Mouse (Mus musculus): Measurements from ENCODE around the gene Alpi. TPM values are rescaled to one million over a fixed set of nuclear protein-coding genes. Genes with fewer than 3 reads are reported as not detected.

Alpi gene
- not detected in 2 replicates for polyA plus RNA-seq (2012; ENCODE audit: insufficient read depth, insufficient read length, missing spikeins)

DNA sequence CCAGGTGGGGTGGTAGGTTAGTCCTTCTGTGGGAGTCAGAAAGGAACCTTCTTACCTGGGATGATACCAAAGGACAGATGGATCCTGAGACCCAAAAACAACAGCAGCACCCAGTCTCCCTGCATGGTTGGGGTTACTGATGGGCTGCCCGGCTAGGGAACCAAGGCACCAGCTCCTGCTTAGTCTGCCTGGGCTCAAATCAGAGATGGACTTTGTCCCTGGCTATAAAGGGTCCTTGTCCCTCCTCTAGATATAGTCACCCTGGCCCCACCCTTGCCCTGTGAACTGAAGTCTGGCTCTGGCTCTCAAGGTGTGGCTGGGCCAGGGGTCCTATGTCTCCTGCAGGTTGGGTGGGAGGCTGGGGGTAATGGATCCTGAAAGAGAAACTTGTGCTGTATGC is at the start of gene Alpi:
Alpi (minus strand) TSS at position 196 of the 400 bp plus-strand sequence.
- Histone ChIP-seq H3K4me3 (ENCODE audit: insufficient read depth, low read length) (no peak within 1 kb of the TSS), H3K4me1 (ENCODE audit: control insufficient read depth, insufficient read depth, low read length) (0 out of 2 replicates have a peak, but pooled peaks cover 3% of the 10 kb centered on the region), H3K27ac (ENCODE audit: insufficient read depth, low read depth, low read length) (no peak within 1 kb of the TSS)
- TF ChIP-seq CTCF (IDR thresholded peaks at IDR 0.05; ENCODE audit: low read depth, low read length) (no peak), POLR2A (IDR thresholded peaks at IDR 0.05; ENCODE audit: borderline replicate concordance, low read depth, low read length) (no peak)

DNA sequence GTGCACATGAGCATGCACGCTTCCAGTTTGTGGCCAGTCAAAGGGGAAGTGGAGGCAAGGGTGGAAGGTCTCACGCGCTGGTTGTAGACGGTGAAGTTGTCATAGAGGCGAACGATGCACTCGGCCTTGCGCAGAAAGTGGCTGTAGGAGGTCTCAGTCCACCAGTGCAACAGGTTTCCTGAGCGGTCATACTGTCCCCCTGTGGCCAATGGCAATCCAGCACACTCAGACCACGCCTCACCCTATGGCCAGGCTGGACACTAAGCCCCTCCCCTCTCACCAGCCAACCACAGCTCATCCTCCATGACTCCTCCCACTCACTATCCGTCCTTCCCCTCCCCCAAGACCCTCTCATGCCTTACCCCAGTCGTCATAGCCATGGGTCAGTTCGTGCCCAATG is 48.0 kb upstream of the Alpi start:
- Histone ChIP-seq H3K4me1 (ENCODE audit: control insufficient read depth, insufficient read depth, low read length) (0 out of 2 replicates have a peak, but pooled peaks cover 3% of the 10 kb centered on the region), H3K4me3 (ENCODE audit: insufficient read depth, low read length) (peak overlapping the region; percentile 2; the same call in 1 of the 2 replicates), H3K27ac (ENCODE audit: insufficient read depth, low read depth, low read length) (no peak overlapping the region)
- TF ChIP-seq POLR2A (IDR thresholded peaks at IDR 0.05; ENCODE audit: borderline replicate concordance, low read depth, low read length) (no peak), CTCF (IDR thresholded peaks at IDR 0.05; ENCODE audit: low read depth, low read length) (no peak)

DNA sequence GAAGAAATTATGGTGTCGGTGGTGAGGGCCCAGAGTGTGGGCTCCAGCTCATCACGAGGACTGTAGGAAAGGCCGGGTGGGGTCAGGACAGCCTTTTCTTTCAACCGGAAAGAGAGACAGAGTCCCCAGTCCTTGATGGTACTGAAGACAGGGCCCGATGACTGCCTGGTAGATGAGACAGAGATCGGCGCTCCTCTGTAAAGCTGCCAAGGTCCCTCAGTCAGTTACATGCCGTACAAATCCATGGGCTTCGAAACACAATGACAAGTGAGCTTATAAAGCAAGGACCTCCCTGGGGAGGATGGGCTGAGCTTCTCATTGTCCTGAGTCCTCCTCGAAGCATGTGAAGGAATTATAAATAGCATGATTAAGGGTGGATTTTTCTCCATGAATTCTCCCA is 41.7 kb upstream of the Alpi start:
- TF ChIP-seq CTCF (IDR thresholded peaks at IDR 0.05; ENCODE audit: low read depth, low read length) (no peak), POLR2A (IDR thresholded peaks at IDR 0.05; ENCODE audit: borderline replicate concordance, low read depth, low read length) (no peak)

DNA sequence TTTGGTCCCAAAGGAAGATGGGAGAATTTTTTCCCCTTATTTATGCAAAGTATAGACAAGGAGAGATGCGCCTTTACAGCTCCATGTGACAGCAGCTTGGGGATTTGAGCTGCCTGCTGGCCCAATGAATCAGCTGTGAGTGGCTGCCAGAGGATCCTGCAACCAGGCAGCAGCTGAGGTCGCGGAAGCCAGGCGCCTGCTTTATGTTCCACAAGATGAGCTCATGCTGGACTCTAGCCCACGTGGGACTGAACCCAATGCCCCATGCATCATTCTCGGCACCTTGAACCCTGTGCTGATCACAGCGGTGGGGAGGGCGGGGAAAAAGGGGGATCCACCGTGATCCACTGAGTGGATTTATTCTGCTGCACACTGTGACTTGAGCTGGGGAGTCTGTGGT is 41.0 kb upstream of the Alpi start:
- Histone ChIP-seq H3K27ac (ENCODE audit: insufficient read depth, low read depth, low read length) (no peak overlapping the region), H3K4me3 (ENCODE audit: insufficient read depth, low read length) (no peak overlapping the region), H3K4me1 (ENCODE audit: control insufficient read depth, insufficient read depth, low read length) (no peaks in the 10 kb centered on the region)
- TF ChIP-seq CTCF (IDR thresholded peaks at IDR 0.05; ENCODE audit: low read depth, low read length) (no peak), POLR2A (IDR thresholded peaks at IDR 0.05; ENCODE audit: borderline replicate concordance, low read depth, low read length) (no peak)

More for the DNA sequence above, 41.7 kb upstream of the Alpi start:
- H3K27ac ChIP-seq (ENCODE audit: insufficient read depth, low read depth, low read length) = no peak overlapping the region
- H3K4me1 ChIP-seq (ENCODE audit: control insufficient read depth, insufficient read depth, low read length) = no peaks in the 10 kb centered on the region
- no peak overlapping the region for H3K4me3 ChIP-seq (ENCODE audit: insufficient read depth, low read length)

DNA sequence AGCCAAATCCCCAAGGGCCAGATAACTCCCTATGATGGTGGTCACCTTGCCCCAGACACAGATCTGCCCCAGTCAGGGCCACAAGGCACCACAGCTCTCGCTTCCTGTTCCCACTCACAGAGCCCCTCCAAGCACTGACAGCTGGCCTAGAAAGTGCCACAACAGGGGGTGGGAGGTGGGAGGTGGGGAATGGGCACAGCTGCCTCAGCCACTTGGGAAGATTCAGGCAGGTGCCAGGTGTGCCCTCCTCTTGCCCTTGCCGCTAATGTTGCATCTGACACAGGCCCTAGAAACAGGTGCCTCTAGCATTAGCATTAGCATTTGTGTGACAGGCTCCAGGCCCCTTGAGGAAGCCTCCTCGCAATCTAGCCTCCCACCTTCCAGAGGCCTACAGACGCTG is 40.1 kb upstream of the Alpi start:
- Histone ChIP-seq H3K27ac (ENCODE audit: insufficient read depth, low read depth, low read length) (no peak overlapping the region), H3K4me3 (ENCODE audit: insufficient read depth, low read length) (no peak overlapping the region), H3K4me1 (ENCODE audit: control insufficient read depth, insufficient read depth, low read length) (no peaks in the 10 kb centered on the region)
- no peak for TF ChIP-seq POLR2A (IDR thresholded peaks at IDR 0.05; ENCODE audit: borderline replicate concordance, low read depth, low read length)
- no peak for TF ChIP-seq CTCF (IDR thresholded peaks at IDR 0.05; ENCODE audit: low read depth, low read length)

DNA sequence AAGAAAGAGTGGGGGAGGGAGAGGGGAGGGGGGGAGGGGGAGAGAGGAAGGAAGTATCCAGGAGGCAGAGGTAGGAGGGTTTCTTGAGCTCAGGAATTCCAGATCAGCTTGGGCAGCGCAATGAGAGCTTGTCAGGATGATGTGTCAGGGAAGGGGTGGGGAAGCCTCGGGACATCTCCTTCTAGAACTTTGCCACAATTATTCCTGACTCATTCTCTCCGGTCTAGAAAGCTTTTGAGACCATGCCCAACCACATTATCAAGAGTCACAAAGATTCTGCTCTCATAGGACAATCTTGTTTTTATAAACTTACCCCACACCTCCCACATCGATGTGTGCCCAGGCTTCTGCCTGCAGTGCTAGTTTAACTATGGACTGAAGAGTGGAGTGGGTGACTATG is 30.4 kb upstream of the Alpi start:
- H3K4me1 ChIP-seq (ENCODE audit: control insufficient read depth, insufficient read depth, low read length) = no peaks in the 10 kb centered on the region
- H3K4me3 ChIP-seq (ENCODE audit: insufficient read depth, low read length) = no peak overlapping the region
- no peak for TF ChIP-seq POLR2A (IDR thresholded peaks at IDR 0.05; ENCODE audit: borderline replicate concordance, low read depth, low read length)
- TF ChIP-seq CTCF (IDR thresholded peaks at IDR 0.05; ENCODE audit: low read depth, low read length) = no peak
- H3K27ac ChIP-seq (ENCODE audit: insufficient read depth, low read depth, low read length) = no peak overlapping the region

DNA sequence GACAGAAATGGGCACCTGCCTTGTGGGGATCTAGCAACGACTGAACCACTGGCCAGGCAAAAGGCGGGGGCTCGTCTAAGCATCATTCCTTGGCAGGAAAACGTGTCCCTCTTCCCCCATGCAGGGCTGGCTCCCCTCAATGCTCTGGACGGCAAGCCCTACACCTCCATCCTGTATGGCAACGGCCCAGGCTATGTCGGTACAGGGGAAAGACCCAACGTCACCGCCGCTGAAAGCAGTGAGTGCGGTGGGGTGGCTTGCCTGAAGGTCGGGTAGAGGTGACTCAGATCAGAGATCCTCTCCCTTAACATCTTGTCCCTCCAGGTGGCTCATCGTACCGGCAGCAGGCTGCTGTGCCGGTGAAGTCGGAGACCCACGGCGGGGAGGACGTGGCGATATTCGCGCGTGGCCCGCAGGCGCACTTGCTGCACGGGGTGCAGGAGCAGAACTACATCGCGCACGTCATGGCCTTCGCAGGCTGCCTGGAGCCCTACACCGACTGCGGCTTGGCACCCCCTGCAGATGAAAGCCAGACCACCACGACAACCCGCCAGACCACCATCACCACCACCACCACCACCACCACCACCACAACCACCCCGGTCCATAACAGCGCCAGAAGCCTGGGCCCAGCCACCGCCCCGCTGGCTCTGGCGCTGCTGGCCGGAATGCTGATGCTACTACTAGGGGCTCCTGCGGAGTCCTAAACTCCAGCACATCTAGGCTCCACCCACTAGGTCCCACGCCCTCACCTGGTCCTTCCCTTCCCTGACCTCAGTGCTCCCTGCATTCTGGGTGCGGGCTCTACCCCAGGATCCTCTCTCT is 26.0 kb upstream of the Alpi start:
- H3K4me3 ChIP-seq (ENCODE audit: insufficient read depth, low read length) = no peak overlapping the region
- TF ChIP-seq CTCF (IDR thresholded peaks at IDR 0.05; ENCODE audit: low read depth, low read length) (no peak), POLR2A (IDR thresholded peaks at IDR 0.05; ENCODE audit: borderline replicate concordance, low read depth, low read length) (no peak)
- no peak overlapping the region for H3K27ac ChIP-seq (ENCODE audit: insufficient read depth, low read depth, low read length)
- H3K4me1 ChIP-seq (ENCODE audit: control insufficient read depth, insufficient read depth, low read length) = no peaks in the 10 kb centered on the region

DNA sequence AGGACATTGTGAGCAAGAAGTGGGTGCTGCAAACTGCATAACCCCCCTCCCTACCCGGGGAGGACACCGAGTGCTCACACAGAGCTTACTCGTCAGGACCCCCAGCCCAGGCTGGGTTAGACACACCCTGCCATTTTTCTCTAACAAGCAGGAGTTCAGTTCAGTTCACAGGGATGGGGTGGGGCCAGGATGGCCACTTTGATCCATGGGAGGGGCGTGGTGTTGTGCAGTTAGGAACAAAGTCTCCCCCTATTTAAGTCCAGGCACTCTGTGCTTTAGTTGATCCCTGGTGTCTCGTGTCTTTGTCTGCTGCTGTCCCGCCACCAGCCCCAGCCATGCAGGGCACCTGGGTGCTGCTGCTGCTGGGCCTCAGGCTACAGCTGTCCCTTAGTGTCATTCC is 23.3 kb upstream of the Alpi start, which contains the start of gene Akp3:
Akp3 (plus strand) TSS at position 301 of the 400 bp plus-strand sequence.
- TF ChIP-seq CTCF (IDR thresholded peaks at IDR 0.05; ENCODE audit: low read depth, low read length) = no peak
- Histone ChIP-seq H3K4me3 (ENCODE audit: insufficient read depth, low read length) (no peak within 1 kb of the TSS), H3K27ac (ENCODE audit: insufficient read depth, low read depth, low read length) (no peak within 1 kb of the TSS), H3K4me1 (ENCODE audit: control insufficient read depth, insufficient read depth, low read length) (no peaks in the 10 kb centered on the region)

DNA sequence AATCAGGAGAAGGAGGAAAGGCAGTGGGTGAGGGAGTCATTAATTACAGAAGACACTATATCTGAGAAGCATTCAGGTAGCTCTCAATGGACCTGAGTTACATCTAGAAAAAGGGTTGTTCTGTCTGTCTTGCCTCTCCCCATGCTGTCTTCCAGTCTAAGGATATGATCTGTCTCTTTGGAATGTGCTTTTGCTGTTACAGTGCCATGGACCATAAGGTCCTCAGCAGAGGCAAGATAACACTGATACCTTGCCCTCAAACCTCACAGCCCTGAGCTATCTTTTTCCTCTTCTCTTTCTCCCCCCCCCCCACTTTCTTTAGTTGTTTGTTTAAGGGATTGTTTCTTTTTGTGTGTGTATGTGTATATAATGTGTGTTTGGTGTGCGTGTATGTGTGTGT is 13.4 kb upstream of the Alpi start:
- Histone ChIP-seq H3K4me3 (ENCODE audit: insufficient read depth, low read length) (no peak overlapping the region), H3K4me1 (ENCODE audit: control insufficient read depth, insufficient read depth, low read length) (no peaks in the 10 kb centered on the region), H3K27ac (ENCODE audit: insufficient read depth, low read depth, low read length) (no peak overlapping the region)
- no peak for TF ChIP-seq CTCF (IDR thresholded peaks at IDR 0.05; ENCODE audit: low read depth, low read length)
- no peak for TF ChIP-seq POLR2A (IDR thresholded peaks at IDR 0.05; ENCODE audit: borderline replicate concordance, low read depth, low read length)

DNA sequence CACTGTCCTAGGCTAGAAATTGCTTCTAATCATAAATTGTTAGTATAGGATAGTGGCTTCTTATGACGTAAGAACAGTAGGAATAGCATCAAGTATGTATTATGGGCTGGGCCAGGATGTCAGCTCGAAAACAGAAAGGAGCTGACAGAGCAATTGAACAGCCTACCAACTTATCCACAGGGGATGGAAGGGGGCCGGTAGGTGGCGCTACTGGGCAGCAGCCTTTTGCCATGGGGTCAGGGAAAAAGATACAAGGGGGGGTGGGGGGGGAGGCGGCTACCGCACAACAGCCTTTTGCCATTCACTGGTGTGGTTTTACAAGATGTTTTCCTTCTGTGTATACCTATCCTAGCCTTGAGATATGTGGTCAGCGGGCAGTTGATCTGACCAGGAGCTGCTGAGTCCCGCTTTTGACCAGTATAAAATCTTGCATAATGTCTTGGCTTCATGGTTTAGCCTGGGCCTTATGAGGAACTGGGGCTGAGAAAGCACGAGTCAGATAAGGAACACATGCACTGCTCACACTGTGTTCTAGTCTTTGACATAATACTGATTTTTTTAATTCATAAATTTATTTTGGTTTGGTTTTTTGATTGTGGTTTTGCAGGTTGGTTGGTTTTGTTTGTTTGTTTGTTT is 10.4 kb upstream of the Alpi start:
- H3K4me1 ChIP-seq (ENCODE audit: control insufficient read depth, insufficient read depth, low read length) = no peaks in the 10 kb centered on the region
- no peak for TF ChIP-seq POLR2A (IDR thresholded peaks at IDR 0.05; ENCODE audit: borderline replicate concordance, low read depth, low read length)
- TF ChIP-seq CTCF (IDR thresholded peaks at IDR 0.05; ENCODE audit: low read depth, low read length) = peak; percentile 76
- H3K27ac ChIP-seq (ENCODE audit: insufficient read depth, low read depth, low read length) = no peak overlapping the region
- no peak overlapping the region for H3K4me3 ChIP-seq (ENCODE audit: insufficient read depth, low read length)
